Mouse (Mus musculus): ENCODE results near the gene Abhd6. TPM values are rescaled to one million over a fixed set of nuclear protein-coding genes. Genes with fewer than 3 reads are reported as not detected.
A peak's percentile ranks its signal among the peaks of the same experiment; 100 is the strongest.

The Abhd6 gene
- polyA plus RNA-seq, 2 experiments from 2014 or later, result 31.1 to 32.8 TPM

DNA sequence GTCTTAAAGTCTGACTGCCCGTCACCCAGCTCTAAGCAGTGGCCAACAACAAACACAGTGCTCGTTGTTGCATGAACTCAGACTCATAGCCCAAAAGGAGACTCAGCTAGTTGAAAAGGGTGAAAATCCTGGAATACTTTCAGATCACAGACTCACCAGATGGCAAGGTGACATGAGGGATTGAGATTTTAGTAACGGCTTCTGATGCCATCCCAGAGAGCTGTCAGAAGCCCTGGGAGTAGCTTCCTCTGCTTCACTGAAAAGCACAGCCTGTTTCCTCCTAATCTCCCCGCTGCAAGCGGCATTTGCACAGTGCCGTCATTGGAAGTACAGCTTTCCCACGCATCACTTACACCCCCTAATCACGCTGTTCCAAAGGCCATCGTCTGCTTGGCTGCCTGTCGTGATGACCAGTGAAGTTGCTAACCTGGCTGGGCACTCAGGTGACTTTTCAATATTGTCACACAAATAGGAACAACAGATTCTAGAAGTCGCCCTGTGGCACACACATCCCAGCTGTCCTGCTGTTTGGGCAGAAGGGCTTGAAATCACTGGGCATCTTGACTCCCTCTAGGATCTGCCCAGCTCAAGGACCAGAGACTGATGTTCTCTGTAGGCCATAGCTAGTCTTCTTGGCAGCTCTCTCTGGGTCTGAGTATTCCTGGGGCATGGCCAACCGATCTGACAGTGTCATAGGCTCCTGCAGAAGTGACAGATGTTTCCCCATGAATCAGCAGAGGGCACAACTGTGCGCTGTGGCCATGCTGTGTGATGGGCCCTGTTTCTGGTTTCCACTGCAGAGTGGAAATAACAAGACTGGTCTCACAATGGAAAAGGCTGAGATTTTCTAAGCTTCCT lies 29.6 kb downstream of the Abhd6 start:
- ATAC-seq, result no peak

DNA sequence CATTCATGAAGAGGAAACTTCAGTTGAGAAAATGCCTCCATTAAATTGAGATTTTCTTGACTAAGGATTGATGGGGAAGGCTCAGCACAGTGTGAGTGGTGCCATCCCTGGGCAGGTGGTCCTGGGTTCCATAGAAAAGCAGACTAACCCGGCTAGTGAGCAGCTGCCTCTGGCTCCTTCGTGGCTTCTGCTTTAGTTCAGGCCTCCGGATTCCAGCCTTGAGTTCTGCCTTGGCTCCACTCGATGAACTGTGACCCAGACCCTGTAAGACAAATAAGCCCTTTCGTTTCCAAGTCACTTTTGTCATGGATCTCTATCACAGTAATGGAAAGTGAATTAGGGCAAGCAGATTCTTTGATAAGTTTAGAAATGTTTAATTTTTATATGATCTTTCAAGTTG lies 31.9 kb downstream of the Abhd6 start:
- no peak for ATAC-seq

DNA sequence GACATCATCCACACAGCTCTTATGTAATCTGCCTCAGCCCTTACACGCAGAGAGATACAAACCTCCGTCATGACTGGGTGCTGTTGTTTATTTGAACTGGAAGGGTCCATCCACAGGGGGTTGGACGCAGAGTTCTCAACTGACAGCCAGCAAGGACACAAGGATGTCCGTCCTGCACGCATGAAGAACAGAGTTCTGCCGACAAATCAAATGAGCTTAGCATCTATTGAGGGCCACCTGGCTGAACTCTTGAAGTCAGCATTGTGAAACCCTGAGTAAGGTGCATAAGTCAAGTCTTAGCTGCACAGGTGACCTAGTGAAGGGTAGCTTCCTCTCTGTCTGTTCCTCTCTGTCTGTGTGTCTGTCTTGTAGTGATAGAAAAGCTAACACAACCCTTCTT lies 33.2 kb downstream of the Abhd6 start:
- ATAC-seq, result no peak

DNA sequence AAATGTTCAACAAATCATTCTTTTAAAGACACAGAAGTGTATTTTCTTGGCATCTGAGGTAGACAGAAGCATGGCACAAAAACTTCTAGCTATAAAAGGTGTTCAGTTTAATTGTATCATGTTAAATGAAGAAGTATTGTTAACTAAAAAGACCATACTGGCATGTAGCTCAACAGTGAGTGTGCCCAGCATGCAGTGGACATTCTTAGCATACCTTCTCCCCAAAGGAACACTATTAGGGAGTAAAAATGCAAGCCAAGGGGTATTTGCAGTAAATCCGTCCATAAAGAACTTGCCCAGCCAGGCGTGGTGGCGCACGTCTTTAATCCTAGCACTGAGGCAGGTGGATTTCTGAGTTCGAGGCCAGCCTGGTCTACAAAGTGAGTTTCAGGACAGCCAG lies 33.7 kb downstream of the Abhd6 start:
- ATAC-seq, result no peak

DNA sequence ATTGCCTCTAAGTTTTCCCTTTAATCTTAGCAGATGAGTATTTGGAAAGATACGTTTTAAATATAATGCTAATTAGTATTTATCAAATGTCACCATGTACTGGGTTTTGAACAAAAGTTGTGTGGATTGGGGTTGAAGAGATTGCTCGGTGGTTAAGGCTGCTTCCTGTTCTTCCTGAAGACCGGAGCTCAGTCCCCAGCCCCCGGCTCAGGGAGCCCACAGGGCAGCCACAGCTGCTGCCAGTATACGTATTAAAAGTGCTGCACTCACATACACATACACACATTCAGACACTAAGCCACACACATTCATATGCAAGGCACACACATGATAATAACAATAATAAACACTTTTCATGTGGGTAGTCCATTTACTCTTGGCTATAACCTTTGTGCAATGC lies 35.4 kb downstream of the Abhd6 start:
- ATAC-seq, result no peak

DNA sequence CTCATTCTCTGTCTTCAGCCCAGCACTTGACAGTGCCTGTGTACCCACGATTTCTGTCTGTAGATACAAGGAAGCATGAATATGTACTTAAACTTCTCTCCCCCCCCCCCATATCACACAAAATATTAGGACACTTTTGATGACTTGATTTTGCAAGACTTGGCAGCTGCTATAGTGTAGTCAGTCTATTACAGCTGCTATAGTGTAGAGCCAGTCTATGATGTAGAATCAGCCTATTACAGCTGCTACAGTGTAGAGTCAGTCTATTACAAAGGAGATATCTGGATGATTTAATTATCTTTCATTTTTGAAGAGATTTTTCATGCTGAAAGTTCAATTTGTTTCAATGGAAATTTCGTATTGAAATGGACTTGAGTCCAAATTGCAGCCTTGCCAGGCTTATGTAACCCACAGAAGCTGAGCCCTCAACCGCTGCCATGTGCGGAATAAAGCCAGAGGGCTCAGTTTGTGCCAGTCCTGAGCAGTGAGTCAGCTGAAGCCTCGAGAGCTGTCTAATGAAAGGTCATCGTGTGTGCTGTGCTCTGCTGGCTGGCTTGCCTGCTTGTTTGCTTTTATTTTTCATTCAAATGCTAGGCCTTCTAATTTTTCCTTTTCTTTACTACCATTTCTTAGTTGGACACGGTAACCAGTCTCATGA lies 36.2 kb downstream of the Abhd6 start:
- ATAC-seq, result no peak

DNA sequence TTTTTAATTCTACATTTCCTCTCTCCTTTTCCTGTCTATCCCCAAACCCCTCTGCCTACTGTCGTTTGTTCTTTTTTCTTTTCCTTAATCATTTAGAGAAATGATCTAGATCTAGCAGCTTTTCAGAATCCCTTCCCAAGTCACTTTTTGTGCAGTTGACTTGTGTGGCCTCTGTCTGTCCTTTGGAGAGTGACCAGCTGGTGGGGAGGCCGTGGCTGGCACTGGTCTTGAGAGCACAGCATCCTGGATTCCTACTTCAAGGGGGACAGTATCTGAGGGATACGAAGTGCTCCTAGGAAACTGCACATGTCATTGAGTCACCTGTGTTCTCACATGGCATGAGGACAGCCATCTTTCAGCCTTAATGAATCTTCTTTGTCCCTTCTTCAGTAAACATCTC lies 37.5 kb downstream of the Abhd6 start:
- ATAC-seq, result no peak

GRCm38 (mm10) chr14:8040911-8041678 lies 38.4 kb downstream of the Abhd6 start:
- no peak for ATAC-seq

GRCm38 (mm10) chr14:8042120-8042519 lies 39.4 kb downstream of the Abhd6 start:
- no peak for ATAC-seq

DNA sequence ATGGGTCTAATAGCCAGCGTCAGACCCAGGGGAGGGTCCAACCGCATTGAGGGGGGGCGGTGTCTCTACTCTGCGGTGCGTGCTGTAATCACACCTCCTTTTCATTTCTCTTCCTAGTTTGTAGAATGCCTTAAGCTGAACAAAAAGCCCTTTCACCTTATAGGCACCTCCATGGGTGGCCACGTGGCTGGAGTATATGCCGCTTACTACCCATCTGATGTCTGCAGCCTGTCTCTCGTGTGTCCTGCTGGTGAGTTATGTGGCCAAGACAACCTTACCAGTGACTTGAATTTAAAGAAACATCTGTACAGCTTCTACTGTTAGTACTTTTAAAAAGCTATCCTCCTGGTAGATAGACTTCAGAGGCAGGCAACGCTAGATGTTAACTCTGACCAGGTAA lies 39.9 kb downstream of the Abhd6 start:
- no peak for ATAC-seq

GRCm38 (mm10) chr14:8044330-8044729 lies 41.6 kb downstream of the Abhd6 start:
- peak; percentile 48 for ATAC-seq

DNA sequence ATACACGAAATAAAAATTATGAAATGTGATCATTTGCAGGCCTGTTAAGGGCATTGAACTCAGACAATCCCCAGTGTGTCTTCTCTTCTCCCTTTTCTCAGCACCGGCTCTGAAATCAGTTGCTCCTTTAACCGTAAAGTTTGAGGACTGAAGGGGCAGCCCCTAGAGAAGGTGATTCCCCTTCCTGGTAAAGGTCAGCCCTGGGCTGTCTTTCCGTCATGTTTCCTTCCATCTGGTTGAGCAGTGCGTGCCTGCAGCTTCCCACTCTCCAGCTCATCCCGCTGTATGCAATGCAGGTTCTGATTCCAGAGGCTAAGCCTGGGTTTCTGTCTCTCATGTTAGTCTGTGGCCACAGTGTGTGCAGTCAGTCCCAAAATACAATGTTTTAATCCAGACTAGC lies 42.1 kb downstream of the Abhd6 start:
- peak; percentile 82 for ATAC-seq

DNA sequence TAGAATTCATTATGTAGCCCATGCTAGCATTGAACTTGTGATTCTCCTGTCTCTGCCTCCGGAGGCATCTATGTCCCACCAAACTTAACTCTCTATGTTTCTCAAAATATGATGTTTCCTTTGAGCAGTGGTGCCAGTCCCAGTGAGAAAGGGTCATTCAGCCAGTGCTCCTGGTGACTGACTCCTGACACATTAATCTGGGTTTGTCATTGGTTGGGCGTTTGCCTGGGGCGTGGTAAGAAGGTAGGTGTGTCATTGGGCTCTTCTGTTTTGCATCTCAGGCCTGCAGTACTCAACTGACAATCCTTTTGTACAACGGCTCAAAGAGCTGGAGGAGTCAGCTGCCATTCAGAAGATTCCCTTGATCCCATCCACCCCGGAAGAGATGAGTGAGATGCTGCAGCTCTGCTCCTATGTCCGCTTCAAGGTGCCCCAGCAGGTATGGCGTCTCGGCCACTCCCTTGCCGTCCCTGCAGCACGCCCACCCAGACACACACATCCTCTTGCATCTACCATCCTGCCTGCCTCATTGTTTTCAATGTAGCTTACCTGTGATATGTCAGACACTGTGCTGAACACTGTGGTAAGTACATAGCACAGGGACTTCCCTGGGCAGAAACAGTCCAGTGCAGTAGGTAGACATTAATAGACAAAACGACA lies 42.6 kb downstream of the Abhd6 start:
- peak; percentile 68 for ATAC-seq

- ATAC-seq, result no peak
These were observed 44.1 kb downstream of the Abhd6 start for GRCm38 (mm10) chr14:8046839-8047238.

GRCm38 (mm10) chr14:8049334-8049733 lies 46.6 kb downstream of the Abhd6 start:
- no peak for ATAC-seq

- no peak for ATAC-seq
These were observed 49.2 kb downstream of the Abhd6 start for GRCm38 (mm10) chr14:8051869-8052268.

GRCm38 (mm10) chr14:8052661-8053060 lies 50.0 kb downstream of the Abhd6 start:
- ATAC-seq, result no peak

- ATAC-seq, result no peak
These were observed 51.8 kb downstream of the Abhd6 start for GRCm38 (mm10) chr14:8054310-8055102.

GRCm38 (mm10) chr14:8056076-8056475 lies 53.4 kb downstream of the Abhd6 start:
- no peak for ATAC-seq

- no peak for ATAC-seq
These were observed 57.2 kb downstream of the Abhd6 start for GRCm38 (mm10) chr14:8059938-8060337.

GRCm38 (mm10) chr14:8062076-8062475 lies 59.4 kb downstream of the Abhd6 start:
- no peak for ATAC-seq
